Mouse (Mus musculus): ENCODE results near the gene Mvp. TPM values are rescaled to one million over a fixed set of nuclear protein-coding genes. Genes with fewer than 3 reads are reported as not detected.
A peak's percentile ranks its signal among the peaks of the same experiment; 100 is the strongest.

Gene Mvp
- polyA plus RNA-seq, 1 experiment from 2014 or later = 11.4 TPM

- no peak for ATAC-seq (ENCODE audit: insufficient number of reproducible peaks, insufficient read depth, low FRiP score, low read depth)
- WGBS = 0% methylated on average over 8 of the region's 8 CpGs
- peaks cover 16% of the 10 kb centered on the region for H3K27me3 ChIP-seq (ENCODE audit: control insufficient read depth, insufficient read depth, low read length)
- H3K36me3 ChIP-seq (ENCODE audit: control insufficient read depth, insufficient read depth, low read length) = no peaks in the 10 kb centered on the region
- no peak overlapping the region for H3K9ac ChIP-seq (replicated peaks; ENCODE audit: low read depth, low read length)
- H3K27ac ChIP-seq (ENCODE audit: low read length) = no peak overlapping the region
- H3K9me3 ChIP-seq (ENCODE audit: control insufficient read depth, low read depth, low read length) = no peaks in the 10 kb centered on the region
- no peak overlapping the region for H3K4me3 ChIP-seq (ENCODE audit: low read depth, low read length)
- peaks cover 7% of the 10 kb centered on the region; the same call in 1 of the 2 replicates for H3K4me1 ChIP-seq (ENCODE audit: control insufficient read depth, insufficient read depth, low read length)
- no peak overlapping the region for H3K4me2 ChIP-seq (replicated peaks; ENCODE audit: low read depth, low read length)
These were observed 61.8 kb downstream of the Mvp start for GRCm38 (mm10) chr7:126952646-126953045.

GRCm38 (mm10) chr7:126951741-126952140 lies 62.7 kb downstream of the Mvp start:
- Histone ChIP-seq H3K4me3 (ENCODE audit: low read depth, low read length) (no peak overlapping the region), H3K27ac (ENCODE audit: low read length) (no peak overlapping the region), H3K27me3 (ENCODE audit: control insufficient read depth, insufficient read depth, low read length) (peaks cover 16% of the 10 kb centered on the region), H3K9me3 (ENCODE audit: control insufficient read depth, low read depth, low read length) (no peaks in the 10 kb centered on the region), H3K36me3 (ENCODE audit: control insufficient read depth, insufficient read depth, low read length) (no peaks in the 10 kb centered on the region), H3K4me2 (replicated peaks; ENCODE audit: low read depth, low read length) (no peak overlapping the region), H3K4me1 (ENCODE audit: control insufficient read depth, insufficient read depth, low read length) (peaks cover 7% of the 10 kb centered on the region; the same call in 1 of the 2 replicates), H3K9ac (replicated peaks; ENCODE audit: low read depth, low read length) (no peak overlapping the region)
- no peak for ATAC-seq (ENCODE audit: insufficient number of reproducible peaks, insufficient read depth, low FRiP score, low read depth)
- 25% methylated on average over 4 of the region's 4 CpGs for WGBS

GRCm38 (mm10) chr7:126950647-126951615 lies 63.5 kb downstream of the Mvp start:
- H3K27me3 ChIP-seq (ENCODE audit: control insufficient read depth, insufficient read depth, low read length) = peaks cover 16% of the 10 kb centered on the region
- H3K9me3 ChIP-seq (ENCODE audit: control insufficient read depth, low read depth, low read length) = no peaks in the 10 kb centered on the region
- no peak overlapping the region for H3K27ac ChIP-seq (ENCODE audit: low read length)

DNA sequence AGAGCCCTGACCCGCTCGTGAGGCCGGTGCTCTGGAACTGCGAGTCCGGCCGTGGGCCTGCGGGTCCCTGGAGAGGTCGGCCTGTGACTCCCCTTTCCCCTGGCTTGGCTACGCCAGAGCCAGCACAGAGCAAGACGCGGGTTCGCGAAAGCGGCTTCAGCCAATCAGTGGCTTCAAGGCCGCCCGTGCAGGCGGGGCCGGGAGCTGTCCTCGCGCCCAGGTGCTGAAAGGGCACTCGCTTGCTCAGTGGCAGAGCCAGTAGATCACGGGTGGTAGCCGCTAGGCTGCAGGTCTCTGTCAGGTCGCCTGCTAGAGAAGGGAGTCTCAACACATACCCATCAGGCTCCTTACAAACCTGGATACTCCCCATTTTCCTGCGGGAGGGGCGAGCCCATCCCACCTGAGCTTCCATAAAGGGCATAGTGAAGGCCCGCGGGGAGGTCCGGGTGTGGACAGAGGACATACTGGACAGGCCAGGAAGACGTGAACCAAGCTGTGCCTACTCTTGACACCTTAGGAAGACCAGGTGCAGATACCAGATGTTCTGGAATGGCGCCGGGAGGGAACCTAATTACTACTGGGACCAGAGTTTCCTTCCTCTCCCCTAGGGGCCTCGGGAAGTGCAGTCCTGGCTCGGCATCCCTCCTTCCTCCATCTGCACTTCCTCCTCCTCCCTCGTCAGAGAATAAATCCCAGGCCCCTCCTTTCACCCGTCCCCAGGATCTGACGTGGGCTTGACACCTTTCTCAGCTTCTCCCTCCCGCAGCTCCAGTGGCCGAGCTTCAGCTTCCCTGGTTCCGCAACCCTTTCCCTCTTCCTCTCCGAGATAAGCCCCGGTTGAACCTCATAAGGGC lies 64.4 kb downstream of the Mvp start, which contains the start of gene Sez6l2:
Sez6l2 (plus strand) TSS at position 771 of the 854 bp plus-strand sequence.
- under 1% methylated on average over 41 of the region's 42 CpGs for WGBS
- no peak within 1 kb of the TSS; the same call in 1 of the 2 replicates for H3K9ac ChIP-seq (replicated peaks; ENCODE audit: low read depth, low read length)

More at GRCm38 (mm10) chr7:126950647-126951615, 63.5 kb downstream of the Mvp start:
- H3K4me2 ChIP-seq (replicated peaks; ENCODE audit: low read depth, low read length) = peak overlapping the region; percentile 99; the same call in 1 of the 2 replicates
- ATAC-seq (ENCODE audit: insufficient number of reproducible peaks, insufficient read depth, low FRiP score, low read depth) = no peak
- 5% methylated on average over 26 of the region's 26 CpGs for WGBS
- H3K9ac ChIP-seq (replicated peaks; ENCODE audit: low read depth, low read length) = no peak overlapping the region
- H3K36me3 ChIP-seq (ENCODE audit: control insufficient read depth, insufficient read depth, low read length) = no peaks in the 10 kb centered on the region
- H3K4me1 ChIP-seq (ENCODE audit: control insufficient read depth, insufficient read depth, low read length) = peaks cover 7% of the 10 kb centered on the region; the same call in 1 of the 2 replicates
- H3K4me3 ChIP-seq (ENCODE audit: low read depth, low read length) = peak overlapping the region; percentile 43; the same call in 1 of the 2 replicates

GRCm38 (mm10) chr7:126949403-126949792 lies 65.0 kb downstream of the Mvp start, which contains the start of gene Asphd1:
TSS of gene Asphd1 (minus strand) at chr7:126949582.
- ATAC-seq (ENCODE audit: insufficient number of reproducible peaks, insufficient read depth, low FRiP score, low read depth) = peak; percentile 21; the same call in 1 of the 2 replicates
- Histone ChIP-seq H3K4me1 (ENCODE audit: control insufficient read depth, insufficient read depth, low read length) (peaks cover 7% of the 10 kb centered on the region; the same call in 1 of the 2 replicates), H3K9ac (replicated peaks; ENCODE audit: low read depth, low read length) (no peak within 1 kb of the TSS; the same call in 1 of the 2 replicates), H3K27me3 (ENCODE audit: control insufficient read depth, insufficient read depth, low read length) (peaks cover 16% of the 10 kb centered on the region), H3K27ac (ENCODE audit: low read length) (no peak within 1 kb of the TSS), H3K36me3 (ENCODE audit: control insufficient read depth, insufficient read depth, low read length) (peaks cover 5% of the 10 kb centered on the region; the same call in 1 of the 2 replicates), H3K4me2 (replicated peaks; ENCODE audit: low read depth, low read length) (peak within 1 kb of the TSS; percentile 99), H3K4me3 (ENCODE audit: low read depth, low read length) (peak within 1 kb of the TSS; percentile 43), H3K9me3 (ENCODE audit: control insufficient read depth, low read depth, low read length) (no peaks in the 10 kb centered on the region)
- WGBS = 1% methylated on average over 21 of the region's 21 CpGs

More for the DNA sequence above, 64.4 kb downstream of the Mvp start, which contains the start of gene Sez6l2:
- Histone ChIP-seq H3K4me3 (ENCODE audit: low read depth, low read length) (peak within 1 kb of the TSS; percentile 43), H3K27ac (ENCODE audit: low read length) (no peak within 1 kb of the TSS), H3K9me3 (ENCODE audit: control insufficient read depth, low read depth, low read length) (no peaks in the 10 kb centered on the region), H3K4me2 (replicated peaks; ENCODE audit: low read depth, low read length) (peak within 1 kb of the TSS; percentile 99), H3K36me3 (ENCODE audit: control insufficient read depth, insufficient read depth, low read length) (peaks cover 3% of the 10 kb centered on the region; the same call in 1 of the 2 replicates), H3K4me1 (ENCODE audit: control insufficient read depth, insufficient read depth, low read length) (peaks cover 7% of the 10 kb centered on the region; the same call in 1 of the 2 replicates), H3K27me3 (ENCODE audit: control insufficient read depth, insufficient read depth, low read length) (peaks cover 16% of the 10 kb centered on the region)
- peak; percentile 85 for ATAC-seq (ENCODE audit: insufficient number of reproducible peaks, insufficient read depth, low FRiP score, low read depth)

GRCm38 (mm10) chr7:126948626-126949025 lies 65.8 kb downstream of the Mvp start:
- peaks cover 7% of the 10 kb centered on the region; the same call in 1 of the 2 replicates for H3K4me1 ChIP-seq (ENCODE audit: control insufficient read depth, insufficient read depth, low read length)
- no peak overlapping the region for H3K4me3 ChIP-seq (ENCODE audit: low read depth, low read length)
- ATAC-seq (ENCODE audit: insufficient number of reproducible peaks, insufficient read depth, low FRiP score, low read depth) = no peak
- 77% methylated on average over 10 of the region's 10 CpGs for WGBS
- peaks cover 7% of the 10 kb centered on the region; the same call in 1 of the 2 replicates for H3K36me3 ChIP-seq (ENCODE audit: control insufficient read depth, insufficient read depth, low read length)
- H3K27ac ChIP-seq (ENCODE audit: low read length) = no peak overlapping the region
- H3K27me3 ChIP-seq (ENCODE audit: control insufficient read depth, insufficient read depth, low read length) = peaks cover 16% of the 10 kb centered on the region
- no peak overlapping the region for H3K4me2 ChIP-seq (replicated peaks; ENCODE audit: low read depth, low read length)
- no peaks in the 10 kb centered on the region for H3K9me3 ChIP-seq (ENCODE audit: control insufficient read depth, low read depth, low read length)
- no peak overlapping the region for H3K9ac ChIP-seq (replicated peaks; ENCODE audit: low read depth, low read length)

GRCm38 (mm10) chr7:126946530-126946929 lies 67.9 kb downstream of the Mvp start:
- Histone ChIP-seq H3K27ac (ENCODE audit: low read length) (no peak overlapping the region), H3K4me2 (replicated peaks; ENCODE audit: low read depth, low read length) (no peak overlapping the region), H3K9ac (replicated peaks; ENCODE audit: low read depth, low read length) (no peak overlapping the region), H3K9me3 (ENCODE audit: control insufficient read depth, low read depth, low read length) (no peaks in the 10 kb centered on the region), H3K4me3 (ENCODE audit: low read depth, low read length) (no peak overlapping the region), H3K4me1 (ENCODE audit: control insufficient read depth, insufficient read depth, low read length) (peaks cover 7% of the 10 kb centered on the region; the same call in 1 of the 2 replicates), H3K36me3 (ENCODE audit: control insufficient read depth, insufficient read depth, low read length) (peaks cover 13% of the 10 kb centered on the region; the same call in 1 of the 2 replicates), H3K27me3 (ENCODE audit: control insufficient read depth, insufficient read depth, low read length) (peaks cover 13% of the 10 kb centered on the region)
- ATAC-seq (ENCODE audit: insufficient number of reproducible peaks, insufficient read depth, low FRiP score, low read depth) = no peak
- WGBS = 47% methylated on average over 3 of the region's 3 CpGs
